ENCODE assay signal across 15 mouse cellular contexts in genomic region chr3:146607368-146607767, GRCm38 (mm10). TPM values are rescaled to one million over a fixed set of nuclear protein-coding genes. Genes with fewer than 3 reads are reported as not detected.
DNase-seq lines count a peak whose midpoint lies in the region; ATAC-seq and TF ChIP-seq lines count a peak whose summit lies in the region.
"Had no signal": no experiment of that assay in that cellular context is flagged by ENCODE, and none has a peak within 500 bp of the region (broad histone marks: within the 10 kb centered on the region; RNA-seq: fewer than 3 reads in every experiment).

No protein-coding gene starts in this region.

- no peak overlapping the region for H3K4me3 ChIP-seq in lung, postnatal 0 days (ENCODE audit: low read depth, low read length)
- H3K4me3 ChIP-seq in intestine, embryonic 15.5 days (replicated peaks): no peak overlapping the region
- H3K4me3 ChIP-seq: lung, embryonic 15.5 days; myocyte had no signal

- no peak overlapping the region for H3K9ac ChIP-seq in lung, postnatal 0 days (replicated peaks; ENCODE audit: low read depth)
- no peak overlapping the region for H3K9ac ChIP-seq in intestine, embryonic 15.5 days
- H3K9ac ChIP-seq: lung, embryonic 15.5 days had no signal

- no peaks in the 10 kb centered on the region for H3K9me3 ChIP-seq in lung, postnatal 0 days (ENCODE audit: low read length)
- H3K9me3 ChIP-seq in intestine, embryonic 15.5 days: no peaks in the 10 kb centered on the region
- H3K9me3 ChIP-seq: G1E; lung, embryonic 15.5 days had no signal

- WGBS in lung, postnatal 0 days: 24% methylated on average over 1 of the region's 1 CpGs
- WGBS in intestine, embryonic 15.5 days: 18% methylated on average over 1 of the region's 1 CpGs

- peak; percentile 43 to 59 for DNase-seq in left cerebral cortex, adult 18-20 months (ENCODE audit: low spot score in 2 of 2)
- no peak for DNase-seq in left cerebral cortex, postnatal 4 days
- DNase-seq in layer of hippocampus, adult 9-11 months: peak; percentile 73
- peak; percentile 71 to 89 for DNase-seq in right cerebral cortex, postnatal 10 days (ENCODE audit: low spot score in 2 of 2)
- no peak for DNase-seq in lung, postnatal 0 days (ENCODE audit: low spot score)
- DNase-seq in heart, postnatal 25 days (ENCODE audit: low spot score): no peak
- DNase-seq: embryo, embryonic 11 days; gastrocnemius, postnatal 10 days had no signal

- no peaks in the 10 kb centered on the region for H3K4me1 ChIP-seq in lung, postnatal 0 days (ENCODE audit: insufficient read depth, low read depth, low read length)
- H3K4me1 ChIP-seq in intestine, embryonic 15.5 days (replicated peaks): no peaks in the 10 kb centered on the region
- H3K4me1 ChIP-seq: lung, embryonic 15.5 days had no signal

- TF ChIP-seq EP300 in lung, postnatal 0 days (IDR thresholded peaks at IDR 0.05): no peak

- ATAC-seq in common myeloid progenitor, adult 5-6 weeks (replicated peaks; ENCODE audit: low read depth, poor library complexity, severe bottlenecking): peak; percentile 40
- ATAC-seq in lung, postnatal 0 days: no peak
- ATAC-seq in intestine, embryonic 15.5 days: no peak

- no peak overlapping the region for H3K27ac ChIP-seq in lung, postnatal 0 days (ENCODE audit: low read length)
- no peak overlapping the region for H3K27ac ChIP-seq in intestine, embryonic 15.5 days
- H3K27ac ChIP-seq: lung, embryonic 15.5 days had no signal

- H3K27me3 ChIP-seq in lung, postnatal 0 days (replicated peaks; ENCODE audit: insufficient read depth, low read length): no peaks in the 10 kb centered on the region
- H3K27me3 ChIP-seq in intestine, embryonic 15.5 days (replicated peaks): no peaks in the 10 kb centered on the region
- H3K27me3 ChIP-seq: lung, embryonic 15.5 days had no signal

- intact Hi-C loops in left cerebral cortex, postnatal 4 days (cut with DNase I): no loop called here
- intact Hi-C loops in heart, postnatal 25 days (cut with DNase I): no loop called here

- H3K4me2 ChIP-seq in lung, postnatal 0 days (replicated peaks; ENCODE audit: low read depth, low read length): no peak overlapping the region
- no peak overlapping the region for H3K4me2 ChIP-seq in intestine, embryonic 15.5 days (replicated peaks)
- H3K4me2 ChIP-seq: lung, embryonic 15.5 days had no signal

- no peaks in the 10 kb centered on the region for H3K36me3 ChIP-seq in lung, postnatal 0 days (ENCODE audit: insufficient read depth, low read length)
- H3K36me3 ChIP-seq in intestine, embryonic 15.5 days: no peaks in the 10 kb centered on the region
- H3K36me3 ChIP-seq: G1E; lung, embryonic 15.5 days had no signal

- no peak for TF ChIP-seq CTCF in lung, postnatal 0 days (IDR thresholded peaks at IDR 0.05)

RNA-seq across cellular contexts. Expression of gene Dnase2b, which starts 8.0 kb away (rescaled TPM):
- total RNA-seq in left cerebral cortex, adult 18-20 months (2021): not detected
- not detected for total RNA-seq in left cerebral cortex, postnatal 4 days (2021)
- total RNA-seq in common myeloid progenitor, adult 5-6 weeks (2017): 0.64 TPM in 1 of 2 replicates, not detected in the other
- polyA plus RNA-seq in lung, postnatal 0 days (2015; fragmentation: Nextera tagmentation; extraction: Ambion mirVana): 0.05 and 0.07 TPM in 2 replicates
- not detected for total RNA-seq in heart, postnatal 25 days (2021)
- 0.08 TPM in 1 of 2 replicates, not detected in the other for polyA plus RNA-seq in intestine, embryonic 15.5 days (2015; fragmentation: Nextera tagmentation; extraction: Ambion mirVana)
- total RNA-seq: gastrocnemius, postnatal 10 days; hematopoietic stem cell, adult 5-6 weeks; left cerebral cortex, adult 8-10 months had no signal
- polyA plus RNA-seq: G1E; lung, embryonic 15.5 days; myocyte had no signal

RNA-seq across cellular contexts. Expression of gene Uox, which starts 37.1 kb away (rescaled TPM):
- under 1 TPM in 1 of 2 experiments, not detected in 1; 0.37 TPM for total RNA-seq in left cerebral cortex, adult 18-20 months (2021)
- total RNA-seq in left cerebral cortex, postnatal 4 days (2021): under 1 TPM; 0.18 to 0.38 TPM
- total RNA-seq in common myeloid progenitor, adult 5-6 weeks (2017): not detected in 2 replicates
- polyA plus RNA-seq in lung, postnatal 0 days (2015; fragmentation: Nextera tagmentation; extraction: Ambion mirVana): 0.29 and 0.63 TPM in 2 replicates
- total RNA-seq in heart, postnatal 25 days (2021): not detected
- 0.70 and 3.1 TPM in 2 replicates for polyA plus RNA-seq in intestine, embryonic 15.5 days (2015; fragmentation: Nextera tagmentation; extraction: Ambion mirVana)
- total RNA-seq: hematopoietic stem cell, adult 5-6 weeks had no signal
- polyA plus RNA-seq: G1E, myocyte had no signal

RNA-seq across cellular contexts. Expression of gene 4930503B20Rik, which starts 43.7 kb away (rescaled TPM):
- total RNA-seq in left cerebral cortex, adult 18-20 months (2021): not detected
- under 1 TPM in 1 of 2 experiments, not detected in 1; 0.20 TPM for total RNA-seq in left cerebral cortex, postnatal 4 days (2021)
- total RNA-seq in common myeloid progenitor, adult 5-6 weeks (2017): 0.91 TPM in 1 of 2 replicates, not detected in the other
- not detected in 2 replicates for polyA plus RNA-seq in lung, postnatal 0 days (2015; fragmentation: Nextera tagmentation; extraction: Ambion mirVana)
- not detected for total RNA-seq in heart, postnatal 25 days (2021)
- not detected in 2 replicates for polyA plus RNA-seq in intestine, embryonic 15.5 days (2015; fragmentation: Nextera tagmentation; extraction: Ambion mirVana)
- total RNA-seq: hematopoietic stem cell, adult 5-6 weeks; left cerebral cortex, adult 8-10 months had no signal
- polyA plus RNA-seq: G1E, myocyte had no signal

Comparison
In these comparisons a context has a peak if more than half of its experiments do, and no peak if none do; other contexts are left out.
1. DNase-seq: peak in left cerebral cortex, adult 18-20 months (2 of 2), layer of hippocampus, adult 9-11 months (single experiment) and right cerebral cortex, postnatal 10 days (2 of 2); none in left cerebral cortex, postnatal 4 days (single experiment), lung, postnatal 0 days (single experiment) and heart, postnatal 25 days (single experiment).